Mouse (Mus musculus): ENCODE results near the gene Syt2. TPM values are rescaled to one million over a fixed set of nuclear protein-coding genes. Genes with fewer than 3 reads are reported as not detected.
A peak's percentile ranks its signal among the peaks of the same experiment; 100 is the strongest.

Syt2 gene
- polyA plus RNA-seq, 1 experiment = 33.3 TPM

GRCm38 (mm10) chr1:134698486-134698885 lies 52.0 kb downstream of the Syt2 start:
- no peak overlapping the region for H3K27ac ChIP-seq (ENCODE audit: insufficient read depth, low read length)
- no peaks in the 10 kb centered on the region for H3K4me1 ChIP-seq (ENCODE audit: control insufficient read depth, insufficient read depth, low read length)

GRCm38 (mm10) chr1:134699390-134699789 lies 52.9 kb downstream of the Syt2 start:
- Histone ChIP-seq H3K4me1 (ENCODE audit: control insufficient read depth, insufficient read depth, low read length) (no peaks in the 10 kb centered on the region), H3K4me3 (ENCODE audit: insufficient read depth, low read length) (no peak overlapping the region), H3K27ac (ENCODE audit: insufficient read depth, low read length) (no peak overlapping the region)
- no peak for TF ChIP-seq POLR2A (IDR thresholded peaks at IDR 0.05; ENCODE audit: extremely low read depth, insufficient read depth, low read length)
- no peak for TF ChIP-seq CTCF (IDR thresholded peaks at IDR 0.05; ENCODE audit: extremely low read depth, insufficient read depth, low read length)

More at GRCm38 (mm10) chr1:134698486-134698885, 52.0 kb downstream of the Syt2 start:
- H3K4me3 ChIP-seq (ENCODE audit: insufficient read depth, low read length) = no peak overlapping the region
- TF ChIP-seq CTCF (IDR thresholded peaks at IDR 0.05; ENCODE audit: extremely low read depth, insufficient read depth, low read length) (no peak), POLR2A (IDR thresholded peaks at IDR 0.05; ENCODE audit: extremely low read depth, insufficient read depth, low read length) (no peak)

- TF ChIP-seq CTCF (IDR thresholded peaks at IDR 0.05; ENCODE audit: extremely low read depth, insufficient read depth, low read length) (no peak), POLR2A (IDR thresholded peaks at IDR 0.05; ENCODE audit: extremely low read depth, insufficient read depth, low read length) (no peak)
- H3K27ac ChIP-seq (ENCODE audit: insufficient read depth, low read length) = no peak overlapping the region
- H3K4me1 ChIP-seq (ENCODE audit: control insufficient read depth, insufficient read depth, low read length) = no peaks in the 10 kb centered on the region
Observed at GRCm38 (mm10) chr1:134700151-134700550, 53.7 kb downstream of the Syt2 start.

GRCm38 (mm10) chr1:134700634-134701033 lies 54.2 kb downstream of the Syt2 start:
- Histone ChIP-seq H3K4me1 (ENCODE audit: control insufficient read depth, insufficient read depth, low read length) (no peaks in the 10 kb centered on the region), H3K27ac (ENCODE audit: insufficient read depth, low read length) (no peak overlapping the region), H3K4me3 (ENCODE audit: insufficient read depth, low read length) (no peak overlapping the region)
- TF ChIP-seq CTCF (IDR thresholded peaks at IDR 0.05; ENCODE audit: extremely low read depth, insufficient read depth, low read length) (no peak), POLR2A (IDR thresholded peaks at IDR 0.05; ENCODE audit: extremely low read depth, insufficient read depth, low read length) (no peak)

More at GRCm38 (mm10) chr1:134700151-134700550, 53.7 kb downstream of the Syt2 start:
- no peak overlapping the region for H3K4me3 ChIP-seq (ENCODE audit: insufficient read depth, low read length)

- no peak for TF ChIP-seq POLR2A (IDR thresholded peaks at IDR 0.05; ENCODE audit: extremely low read depth, insufficient read depth, low read length)
- no peak for TF ChIP-seq CTCF (IDR thresholded peaks at IDR 0.05; ENCODE audit: extremely low read depth, insufficient read depth, low read length)
- no peak overlapping the region for H3K27ac ChIP-seq (ENCODE audit: insufficient read depth, low read length)
- no peaks in the 10 kb centered on the region for H3K4me1 ChIP-seq (ENCODE audit: control insufficient read depth, insufficient read depth, low read length)
Observed at GRCm38 (mm10) chr1:134701191-134701590, 54.7 kb downstream of the Syt2 start.

GRCm38 (mm10) chr1:134703232-134703631 lies 56.8 kb downstream of the Syt2 start:
- TF ChIP-seq POLR2A (IDR thresholded peaks at IDR 0.05; ENCODE audit: extremely low read depth, insufficient read depth, low read length) (no peak), CTCF (IDR thresholded peaks at IDR 0.05; ENCODE audit: extremely low read depth, insufficient read depth, low read length) (no peak)
- Histone ChIP-seq H3K4me1 (ENCODE audit: control insufficient read depth, insufficient read depth, low read length) (no peaks in the 10 kb centered on the region), H3K27ac (ENCODE audit: insufficient read depth, low read length) (no peak overlapping the region), H3K4me3 (ENCODE audit: insufficient read depth, low read length) (no peak overlapping the region)

More at GRCm38 (mm10) chr1:134701191-134701590, 54.7 kb downstream of the Syt2 start:
- H3K4me3 ChIP-seq (ENCODE audit: insufficient read depth, low read length) = no peak overlapping the region

- Histone ChIP-seq H3K4me1 (ENCODE audit: control insufficient read depth, insufficient read depth, low read length) (no peaks in the 10 kb centered on the region), H3K27ac (ENCODE audit: insufficient read depth, low read length) (no peak overlapping the region), H3K4me3 (ENCODE audit: insufficient read depth, low read length) (no peak overlapping the region)
- TF ChIP-seq POLR2A (IDR thresholded peaks at IDR 0.05; ENCODE audit: extremely low read depth, insufficient read depth, low read length) (no peak), CTCF (IDR thresholded peaks at IDR 0.05; ENCODE audit: extremely low read depth, insufficient read depth, low read length) (peak; percentile 52)
Observed at GRCm38 (mm10) chr1:134704396-134705306, 58.2 kb downstream of the Syt2 start.

- Histone ChIP-seq H3K4me1 (ENCODE audit: control insufficient read depth, insufficient read depth, low read length) (no peaks in the 10 kb centered on the region), H3K4me3 (ENCODE audit: insufficient read depth, low read length) (no peak overlapping the region), H3K27ac (ENCODE audit: insufficient read depth, low read length) (no peak overlapping the region)
- no peak for TF ChIP-seq POLR2A (IDR thresholded peaks at IDR 0.05; ENCODE audit: extremely low read depth, insufficient read depth, low read length)
- TF ChIP-seq CTCF (IDR thresholded peaks at IDR 0.05; ENCODE audit: extremely low read depth, insufficient read depth, low read length) = no peak
Observed at GRCm38 (mm10) chr1:134706549-134706948, 60.1 kb downstream of the Syt2 start.

GRCm38 (mm10) chr1:134707516-134707915 lies 61.0 kb downstream of the Syt2 start:
- H3K4me3 ChIP-seq (ENCODE audit: insufficient read depth, low read length) = no peak overlapping the region
- no peak for TF ChIP-seq CTCF (IDR thresholded peaks at IDR 0.05; ENCODE audit: extremely low read depth, insufficient read depth, low read length)
- no peak for TF ChIP-seq POLR2A (IDR thresholded peaks at IDR 0.05; ENCODE audit: extremely low read depth, insufficient read depth, low read length)
- no peaks in the 10 kb centered on the region for H3K4me1 ChIP-seq (ENCODE audit: control insufficient read depth, insufficient read depth, low read length)
- H3K27ac ChIP-seq (ENCODE audit: insufficient read depth, low read length) = no peak overlapping the region

GRCm38 (mm10) chr1:134708274-134708673 lies 61.8 kb downstream of the Syt2 start:
- Histone ChIP-seq H3K4me3 (ENCODE audit: insufficient read depth, low read length) (no peak overlapping the region), H3K27ac (ENCODE audit: insufficient read depth, low read length) (no peak overlapping the region), H3K4me1 (ENCODE audit: control insufficient read depth, insufficient read depth, low read length) (no peaks in the 10 kb centered on the region)
- TF ChIP-seq CTCF (IDR thresholded peaks at IDR 0.05; ENCODE audit: extremely low read depth, insufficient read depth, low read length) = no peak
- TF ChIP-seq POLR2A (IDR thresholded peaks at IDR 0.05; ENCODE audit: extremely low read depth, insufficient read depth, low read length) = no peak

Data from cortical plate, adult 2 months (tissue).